Mouse (Mus musculus): Measurements from ENCODE around the gene Vezt. TPM values are rescaled to one million over a fixed set of nuclear protein-coding genes. Genes with fewer than 3 reads are reported as not detected.

Gene Vezt
- total and polyA plus RNA-seq, 3 experiments: 9.5 to 13.5 TPM; not detected in 1

DNA sequence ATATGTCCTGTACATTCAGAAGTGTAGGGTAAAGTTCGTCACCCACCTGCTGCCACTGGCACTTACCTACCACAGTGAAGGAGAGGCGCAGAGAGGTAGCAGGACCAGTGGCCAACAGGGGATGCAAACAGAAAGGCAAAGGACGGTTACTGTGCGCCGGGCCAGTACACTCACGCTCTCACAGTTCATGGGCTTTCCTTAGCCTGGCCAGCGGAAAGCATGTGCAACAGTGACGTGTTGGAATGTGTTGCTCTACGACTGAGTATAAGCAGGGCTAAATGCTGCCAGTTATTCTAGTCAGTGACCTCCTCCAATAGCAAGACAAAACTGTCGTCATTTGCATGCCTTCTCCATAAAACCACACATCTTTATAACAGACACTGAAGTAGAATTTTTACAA is 41.5 kb downstream of the Vezt start:
- Histone ChIP-seq H3K4me3 (ENCODE audit: control insufficient read depth in 1 of 2, insufficient read depth in 1 of 2, low read depth in 2 of 2, low read length in 2 of 2) (no peak overlapping the region), H3K9me3 (replicated peaks; ENCODE audit: insufficient read depth, low read length) (no peaks in the 10 kb centered on the region), H3K36me3 (ENCODE audit: control insufficient read depth in 1 of 2, insufficient read depth in 2 of 2, low read length in 2 of 2) (peaks cover 0 to 5% of the 10 kb centered on the region in 2 experiments; a peak in 2 of 4 replicates), H3K27me3 (ENCODE audit: control insufficient read depth in 1 of 2, insufficient read depth in 2 of 2, low read length in 2 of 2) (no peaks in the 10 kb centered on the region), H3K27ac (ENCODE audit: control insufficient read depth, low read depth, low read length) (no peak overlapping the region), H3K79me2 (ENCODE audit: control insufficient read depth, insufficient read depth, low read length, poor library complexity) (no peaks in the 10 kb centered on the region), H3K9ac (ENCODE audit: control insufficient read depth, low read depth, low read length, poor library complexity, severe bottlenecking) (no peak overlapping the region), H3K4me1 (ENCODE audit: control insufficient read depth in 1 of 2, insufficient read depth in 2 of 2, low read length in 2 of 2) (no peaks in the 10 kb centered on the region)
- DNase-seq (ENCODE audit: low read depth, low spot score): no peak
- no peak for TF ChIP-seq MYC (IDR thresholded peaks at IDR 0.05; ENCODE audit: low read depth, low read length)
- TF ChIP-seq USF1 (IDR thresholded peaks at IDR 0.05; ENCODE audit: low read depth, low read length): no peak
- TF ChIP-seq RAD21 (IDR thresholded peaks at IDR 0.05; ENCODE audit: low read depth, low read length): no peak
- no peak for TF ChIP-seq MAFK (IDR thresholded peaks at IDR 0.05; ENCODE audit: borderline replicate concordance, low read depth, low read length)
- no peak for TF ChIP-seq MAX (IDR thresholded peaks at IDR 0.05; ENCODE audit: low read length)
- no peak for TF ChIP-seq KAT2A (conservative IDR thresholded peaks at IDR 0.05; ENCODE audit: low read depth, low read length)
- no peak for TF ChIP-seq JUND (IDR thresholded peaks at IDR 0.05; ENCODE audit: low read depth, low read length)
- TF ChIP-seq GATA1 (IDR thresholded peaks at IDR 0.05; ENCODE audit: low read depth, low read length): no peak
- no peak for TF ChIP-seq UBTF (IDR thresholded peaks at IDR 0.05; ENCODE audit: borderline replicate concordance, insufficient read depth, low read depth, low read length)
- no peak for TF ChIP-seq MYB (IDR thresholded peaks at IDR 0.05; ENCODE audit: low read depth, low read length)
- no peak for TF ChIP-seq POLR2A (IDR thresholded peaks at IDR 0.05; ENCODE audit: control insufficient read depth in 1 of 2, insufficient read depth in 1 of 2, low read depth in 1 of 2, low read length in 2 of 2, poor library complexity in 1 of 2)
- no peak for TF ChIP-seq ZC3H11A (IDR thresholded peaks at IDR 0.05; ENCODE audit: low read depth, low read length)
- TF ChIP-seq CHD1 (IDR thresholded peaks at IDR 0.05; ENCODE audit: low read depth, low read length): no peak
- no peak for TF ChIP-seq POLR2AphosphoS2 (IDR thresholded peaks at IDR 0.05; ENCODE audit: low read length)

DNA sequence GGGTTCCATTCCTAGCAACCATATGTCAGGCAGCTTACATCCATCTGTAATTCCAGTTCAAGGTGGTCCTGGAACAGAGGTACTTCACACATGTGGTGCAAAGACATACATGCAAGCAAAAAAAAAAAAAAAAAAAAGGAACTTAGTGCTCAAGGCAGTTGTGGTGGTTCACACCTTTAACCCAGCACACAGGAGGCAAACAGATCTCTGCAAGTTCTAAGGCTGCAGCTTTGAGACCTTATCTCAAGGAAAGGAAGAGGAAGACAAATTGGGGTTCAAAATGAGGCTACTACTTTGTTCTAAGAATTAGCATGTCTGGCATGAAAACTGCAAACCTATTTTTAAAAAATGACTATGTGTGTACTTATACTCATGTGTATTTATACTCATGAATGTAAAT is 50.3 kb downstream of the Vezt start:
- peaks cover 0 to 11% of the 10 kb centered on the region in 2 experiments for H3K36me3 ChIP-seq (ENCODE audit: control insufficient read depth in 1 of 2, insufficient read depth in 2 of 2, low read length in 2 of 2)
- peak; percentile 82 for DNase-seq (ENCODE audit: low read depth, low spot score)
- peak overlapping the region; percentile 14; the same call in 1 of the 2 replicates for H3K9ac ChIP-seq (ENCODE audit: control insufficient read depth, low read depth, low read length, poor library complexity, severe bottlenecking)
- no peaks in the 10 kb centered on the region for H3K9me3 ChIP-seq (replicated peaks; ENCODE audit: insufficient read depth, low read length)
- H3K27ac ChIP-seq (ENCODE audit: control insufficient read depth, low read depth, low read length): peak overlapping the region; percentile 64
- H3K79me2 ChIP-seq (ENCODE audit: control insufficient read depth, insufficient read depth, low read length, poor library complexity): no peaks in the 10 kb centered on the region
- H3K4me3 ChIP-seq (ENCODE audit: control insufficient read depth in 1 of 2, insufficient read depth in 1 of 2, low read depth in 2 of 2, low read length in 2 of 2): no peak overlapping the region
- no peaks in the 10 kb centered on the region for H3K27me3 ChIP-seq (ENCODE audit: control insufficient read depth in 1 of 2, insufficient read depth in 2 of 2, low read length in 2 of 2)
- H3K4me1 ChIP-seq (ENCODE audit: control insufficient read depth in 1 of 2, insufficient read depth in 2 of 2, low read length in 2 of 2): peaks cover 3 to 9% of the 10 kb centered on the region in 2 experiments
- no peak for TF ChIP-seq ZMIZ1 (IDR thresholded peaks at IDR 0.05; ENCODE audit: low read depth, low read length)
- no peak for TF ChIP-seq CHD2 (IDR thresholded peaks at IDR 0.05; ENCODE audit: low read length)
- TF ChIP-seq EP300 (IDR thresholded peaks at IDR 0.05; ENCODE audit: low read depth in 1 of 2, low read length in 2 of 2): peak; percentile 17 to 50; a peak in 2 of 4 replicates
- no peak for TF ChIP-seq JUND (IDR thresholded peaks at IDR 0.05; ENCODE audit: low read depth, low read length)
- no peak for TF ChIP-seq RAD21 (IDR thresholded peaks at IDR 0.05; ENCODE audit: low read depth, low read length)
- no peak for TF ChIP-seq ETS1 (IDR thresholded peaks at IDR 0.05; ENCODE audit: low read depth, low read length)
- no peak for TF ChIP-seq POLR2AphosphoS2 (IDR thresholded peaks at IDR 0.05; ENCODE audit: low read length)
- TF ChIP-seq MEF2A (IDR thresholded peaks at IDR 0.05; ENCODE audit: extremely low read depth, insufficient replicate concordance, low read depth, low read length, poor library complexity, severe bottlenecking): no peak
- no peak for TF ChIP-seq NRF1 (IDR thresholded peaks at IDR 0.05; ENCODE audit: insufficient read depth, low read depth, low read length, poor library complexity, severe bottlenecking)
- 0 out of 2 replicates have a peak, but pooled peaks have one; percentile 20 for TF ChIP-seq MXI1 (IDR thresholded peaks at IDR 0.05; ENCODE audit: low read depth, low read length)
- no peak for TF ChIP-seq BHLHE40 (IDR thresholded peaks at IDR 0.05; ENCODE audit: borderline replicate concordance, low read depth, low read length)
- TF ChIP-seq GABPA (IDR thresholded peaks at IDR 0.05; ENCODE audit: low read depth, low read length): no peak
- peak; percentile 69 for TF ChIP-seq MYC (IDR thresholded peaks at IDR 0.05; ENCODE audit: low read depth, low read length)
- peak; percentile 76 for TF ChIP-seq HCFC1 (IDR thresholded peaks at IDR 0.05; ENCODE audit: low read depth, low read length)
- no peak; the same call in 1 of the 2 replicates for TF ChIP-seq ZKSCAN1 (IDR thresholded peaks at IDR 0.05; ENCODE audit: low read depth, low read length)
- 0 out of 2 replicates have a peak, but pooled peaks have one; percentile 56 for TF ChIP-seq MAX (IDR thresholded peaks at IDR 0.05; ENCODE audit: low read length)
- TF ChIP-seq ZNF384 (IDR thresholded peaks at IDR 0.05; ENCODE audit: low read depth, low read length): peak; percentile 98
- TF ChIP-seq CHD1 (IDR thresholded peaks at IDR 0.05; ENCODE audit: low read depth, low read length): no peak
- no peak for TF ChIP-seq TBP (IDR thresholded peaks at IDR 0.05; ENCODE audit: low read depth, low read length)
- TF ChIP-seq MAFK (IDR thresholded peaks at IDR 0.05; ENCODE audit: borderline replicate concordance, low read depth, low read length): no peak
- TF ChIP-seq GATA1 (IDR thresholded peaks at IDR 0.05; ENCODE audit: low read depth, low read length): peak; percentile 55; the same call in 1 of the 2 replicates
- no peak for TF ChIP-seq POLR2A (IDR thresholded peaks at IDR 0.05; ENCODE audit: control insufficient read depth in 1 of 2, insufficient read depth in 1 of 2, low read depth in 1 of 2, low read length in 2 of 2, poor library complexity in 1 of 2)
- TF ChIP-seq UBTF (IDR thresholded peaks at IDR 0.05; ENCODE audit: borderline replicate concordance, insufficient read depth, low read depth, low read length): no peak
- TF ChIP-seq RCOR1 (IDR thresholded peaks at IDR 0.05; ENCODE audit: low read depth, low read length): no peak
- TF ChIP-seq ZC3H11A (IDR thresholded peaks at IDR 0.05; ENCODE audit: low read depth, low read length): no peak
- no peak for TF ChIP-seq USF1 (IDR thresholded peaks at IDR 0.05; ENCODE audit: low read depth, low read length)
- TF ChIP-seq CTCF (IDR thresholded peaks at IDR 0.05 in 2 of 3, conservative IDR thresholded peaks at IDR 0.05 in 1 of 3; ENCODE audit: control insufficient read depth in 1 of 3, insufficient read depth in 1 of 3, low read depth in 2 of 3, low read length in 3 of 3, poor library complexity in 1 of 3, severe bottlenecking in 1 of 3): no peak
